Mouse (Mus musculus): ENCODE results near the gene Rhod.

DNA sequence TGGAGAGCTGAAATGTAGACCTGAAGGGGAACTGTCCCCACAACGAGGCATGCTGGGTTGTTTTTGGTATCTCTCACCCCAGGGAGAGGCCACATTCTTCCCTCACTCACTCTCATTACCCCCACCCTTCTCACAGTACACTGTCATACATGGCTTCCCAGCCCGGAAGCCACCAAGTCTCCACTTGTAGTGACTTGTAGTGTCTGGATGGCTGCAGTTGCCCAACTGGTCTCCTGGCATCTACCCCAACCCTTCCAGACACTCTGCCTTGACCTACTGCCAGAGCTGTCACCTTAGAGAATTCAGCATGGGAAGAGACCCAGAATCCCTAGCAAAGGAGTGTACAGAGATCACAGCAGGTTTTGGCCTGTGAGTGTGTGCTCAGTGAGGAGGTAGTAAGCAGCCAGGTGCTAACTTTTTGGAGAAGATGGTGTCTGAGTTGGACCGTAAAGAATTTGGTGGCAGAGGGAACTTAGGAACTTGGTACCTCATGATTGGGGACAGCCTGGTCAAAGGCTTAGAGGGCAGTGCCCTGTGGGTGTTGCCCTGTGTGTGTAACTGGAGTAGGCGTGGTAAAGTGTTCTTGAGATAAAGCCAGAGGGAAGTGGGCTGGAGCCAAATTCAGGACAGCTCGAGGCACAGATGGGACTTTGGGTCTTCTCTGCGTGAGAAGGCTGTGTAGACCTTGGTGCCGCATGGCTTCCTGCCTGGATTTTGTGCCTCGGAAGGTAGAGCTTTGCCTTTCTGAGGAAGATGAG, 18.9 kb downstream of the Rhod start:
- TF ChIP-seq CTCF (IDR thresholded peaks at IDR 0.05; ENCODE audit: low read depth, low read length): no peak
- no peak for TF ChIP-seq POLR2A (IDR thresholded peaks at IDR 0.05; ENCODE audit: borderline replicate concordance, low read depth, low read length)

Measured in bone marrow macrophage, adult 2 months (primary cell).